Mouse (Mus musculus): ENCODE data around the gene Tssc4. TPM values are rescaled to one million over a fixed set of nuclear protein-coding genes. Genes with fewer than 3 reads are reported as not detected.

Tssc4 gene
- polyA plus RNA-seq, 1 experiment = 48.2 TPM

- Histone ChIP-seq H3K27ac (ENCODE audit: control insufficient read depth, insufficient read depth, low read depth, low read length, poor library complexity) (no peak overlapping the region), H3K4me3 (replicated peaks; ENCODE audit: control insufficient read depth, low read depth, low read length) (no peak overlapping the region), H3K4me1 (ENCODE audit: control insufficient read depth, insufficient read depth, low read length) (no peaks in the 10 kb centered on the region)
- TF ChIP-seq CTCF (IDR thresholded peaks at IDR 0.05; ENCODE audit: control insufficient read depth, insufficient read depth, low read length) (no peak), POLR2A (IDR thresholded peaks at IDR 0.05; ENCODE audit: borderline replicate concordance, control insufficient read depth, low read depth, low read length) (no peak)
- 87% methylated on average over 2 of the region's 2 CpGs for WGBS
Observed at GRCm38 (mm10) chr7:143077351-143077750, 8.3 kb downstream of the Tssc4 start.

GRCm38 (mm10) chr7:143082024-143082423 lies 13.0 kb downstream of the Tssc4 start:
- no peak overlapping the region for H3K4me3 ChIP-seq (replicated peaks; ENCODE audit: control insufficient read depth, low read depth, low read length)
- no peaks in the 10 kb centered on the region for H3K4me1 ChIP-seq (ENCODE audit: control insufficient read depth, insufficient read depth, low read length)
- WGBS = 48% methylated on average over 6 of the region's 6 CpGs
- TF ChIP-seq POLR2A (IDR thresholded peaks at IDR 0.05; ENCODE audit: borderline replicate concordance, control insufficient read depth, low read depth, low read length) = no peak
- TF ChIP-seq CTCF (IDR thresholded peaks at IDR 0.05; ENCODE audit: control insufficient read depth, insufficient read depth, low read length) = no peak
- no peak overlapping the region for H3K27ac ChIP-seq (ENCODE audit: control insufficient read depth, insufficient read depth, low read depth, low read length, poor library complexity)

- no peak for TF ChIP-seq POLR2A (IDR thresholded peaks at IDR 0.05; ENCODE audit: borderline replicate concordance, control insufficient read depth, low read depth, low read length)
- no peak for TF ChIP-seq CTCF (IDR thresholded peaks at IDR 0.05; ENCODE audit: control insufficient read depth, insufficient read depth, low read length)
- WGBS = 67% methylated on average over 2 of the region's 2 CpGs
- Histone ChIP-seq H3K4me1 (ENCODE audit: control insufficient read depth, insufficient read depth, low read length) (no peaks in the 10 kb centered on the region), H3K4me3 (replicated peaks; ENCODE audit: control insufficient read depth, low read depth, low read length) (no peak overlapping the region), H3K27ac (ENCODE audit: control insufficient read depth, insufficient read depth, low read depth, low read length, poor library complexity) (no peak overlapping the region)
Observed at GRCm38 (mm10) chr7:143083708-143084107, 14.7 kb downstream of the Tssc4 start.

GRCm38 (mm10) chr7:143086366-143086765 lies 17.3 kb downstream of the Tssc4 start:
- 48% methylated on average over 2 of the region's 2 CpGs for WGBS
- Histone ChIP-seq H3K4me1 (ENCODE audit: control insufficient read depth, insufficient read depth, low read length) (no peaks in the 10 kb centered on the region), H3K27ac (ENCODE audit: control insufficient read depth, insufficient read depth, low read depth, low read length, poor library complexity) (no peak overlapping the region), H3K4me3 (replicated peaks; ENCODE audit: control insufficient read depth, low read depth, low read length) (no peak overlapping the region)
- TF ChIP-seq CTCF (IDR thresholded peaks at IDR 0.05; ENCODE audit: control insufficient read depth, insufficient read depth, low read length) (peak; percentile 72), POLR2A (IDR thresholded peaks at IDR 0.05; ENCODE audit: borderline replicate concordance, control insufficient read depth, low read depth, low read length) (no peak)

- WGBS = 80% methylated on average over 4 of the region's 4 CpGs
- Histone ChIP-seq H3K4me1 (ENCODE audit: control insufficient read depth, insufficient read depth, low read length) (no peaks in the 10 kb centered on the region), H3K27ac (ENCODE audit: control insufficient read depth, insufficient read depth, low read depth, low read length, poor library complexity) (no peak overlapping the region), H3K4me3 (replicated peaks; ENCODE audit: control insufficient read depth, low read depth, low read length) (no peak overlapping the region)
- TF ChIP-seq CTCF (IDR thresholded peaks at IDR 0.05; ENCODE audit: control insufficient read depth, insufficient read depth, low read length) (peak; percentile 41; the same call in 1 of the 2 replicates), POLR2A (IDR thresholded peaks at IDR 0.05; ENCODE audit: borderline replicate concordance, control insufficient read depth, low read depth, low read length) (no peak)
Observed at GRCm38 (mm10) chr7:143087070-143087579, 18.1 kb downstream of the Tssc4 start.

GRCm38 (mm10) chr7:143093847-143094246 lies 24.8 kb downstream of the Tssc4 start:
- WGBS = 72% methylated on average over 3 of the region's 3 CpGs

GRCm38 (mm10) chr7:143094592-143095553 lies 25.8 kb downstream of the Tssc4 start, which contains the start of gene Trpm5:
Gene Trpm5 (minus strand): TSS chr7:143094642.
- H3K4me3 ChIP-seq (replicated peaks; ENCODE audit: control insufficient read depth, low read depth, low read length) = no peak within 1 kb of the TSS
- no peak within 1 kb of the TSS for H3K27ac ChIP-seq (ENCODE audit: control insufficient read depth, insufficient read depth, low read depth, low read length, poor library complexity)
- TF ChIP-seq CTCF (IDR thresholded peaks at IDR 0.05; ENCODE audit: control insufficient read depth, insufficient read depth, low read length) (peak; percentile 74), POLR2A (IDR thresholded peaks at IDR 0.05; ENCODE audit: borderline replicate concordance, control insufficient read depth, low read depth, low read length) (no peak)
- H3K4me1 ChIP-seq (ENCODE audit: control insufficient read depth, insufficient read depth, low read length) = no peaks in the 10 kb centered on the region
- 48% methylated on average over 10 of the region's 10 CpGs for WGBS

More at GRCm38 (mm10) chr7:143093847-143094246, 24.8 kb downstream of the Tssc4 start:
- Histone ChIP-seq H3K27ac (ENCODE audit: control insufficient read depth, insufficient read depth, low read depth, low read length, poor library complexity) (no peak overlapping the region), H3K4me1 (ENCODE audit: control insufficient read depth, insufficient read depth, low read length) (no peaks in the 10 kb centered on the region), H3K4me3 (replicated peaks; ENCODE audit: control insufficient read depth, low read depth, low read length) (no peak overlapping the region)
- TF ChIP-seq POLR2A (IDR thresholded peaks at IDR 0.05; ENCODE audit: borderline replicate concordance, control insufficient read depth, low read depth, low read length) (no peak), CTCF (IDR thresholded peaks at IDR 0.05; ENCODE audit: control insufficient read depth, insufficient read depth, low read length) (no peak)

- TF ChIP-seq CTCF (IDR thresholded peaks at IDR 0.05; ENCODE audit: control insufficient read depth, insufficient read depth, low read length) (no peak), POLR2A (IDR thresholded peaks at IDR 0.05; ENCODE audit: borderline replicate concordance, control insufficient read depth, low read depth, low read length) (no peak)
- WGBS = 9% methylated on average over 1 of the region's 1 CpGs
- H3K27ac ChIP-seq (ENCODE audit: control insufficient read depth, insufficient read depth, low read depth, low read length, poor library complexity) = no peak overlapping the region
- H3K4me1 ChIP-seq (ENCODE audit: control insufficient read depth, insufficient read depth, low read length) = no peaks in the 10 kb centered on the region
- no peak overlapping the region for H3K4me3 ChIP-seq (replicated peaks; ENCODE audit: control insufficient read depth, low read depth, low read length)
Observed at GRCm38 (mm10) chr7:143095554-143095907, 26.5 kb downstream of the Tssc4 start.
